Mouse (Mus musculus) G1E (cell line): ENCODE measurements at regions not wholly inside any gene's neighbourhood (a gene's known extent, or its start where the extent isn't known, plus 50 kb on each side); places are given as distances from the start of the nearest gene placed in this dataset.

Experiments used
- CTCF ChIP-seq: IDR thresholded peaks from 2 replicates; pipeline ENCODE4 v1.5.1; 2012; ENCODE audit warnings: low read depth, low read length, inconsistent platforms, mixed read lengths
- GATA1 ChIP-seq: IDR thresholded peaks from 2 replicates; pipeline ENCODE4 v1.6.1; 2012; ENCODE audit warnings: borderline replicate concordance, low read length, inconsistent platforms, mixed read lengths
- TAL1 ChIP-seq: conservative IDR thresholded peaks from 2 replicates; pipeline ENCODE4 v1.6.1; 2012; ENCODE audit warnings: low read depth, low read length, inconsistent platforms, mixed read lengths

GRCm38 (mm10) chr9:112014796-112015195 lies 220.9 kb downstream of the Arpp21 start:
- TF ChIP-seq CTCF = no peak
- no peak for TF ChIP-seq TAL1
- no peak for TF ChIP-seq GATA1
